Mouse (Mus musculus): ENCODE measurements at regions not wholly inside any gene's neighbourhood (a gene's known extent, or its start where the extent isn't known, plus 50 kb on each side); places are given as distances from the start of the nearest gene placed in this dataset.

DNA sequence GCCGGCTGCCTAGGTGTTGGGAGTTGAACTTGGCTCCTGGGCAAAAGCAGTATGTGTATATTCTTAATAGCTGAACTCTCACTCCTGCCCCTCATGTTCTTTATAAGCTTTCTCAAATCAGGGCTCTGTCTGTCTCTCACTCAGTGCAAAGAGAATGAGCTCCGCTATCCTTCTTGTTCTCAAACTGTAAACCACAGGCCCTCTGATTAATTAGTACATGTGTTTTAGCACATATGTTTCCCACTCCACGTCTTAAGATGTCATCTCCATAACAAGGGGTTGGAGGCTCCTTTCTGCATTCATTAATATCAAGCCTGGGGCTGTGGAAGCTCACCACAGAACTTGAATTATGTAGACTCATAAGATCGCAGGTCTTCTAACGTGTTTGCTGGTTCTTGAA is 104.7 kb downstream of the Nsun3 start:
- DNase-seq (ENCODE audit: extremely low spot score in 1 of 2, low spot score in 2 of 2), result no peak
- intact Hi-C loops (cut with DNase I), result no loop called here

- no peak for DNase-seq (ENCODE audit: extremely low spot score in 1 of 2, low spot score in 2 of 2)
- intact Hi-C loops (cut with DNase I), result no loop called here
These were observed 109.8 kb downstream of the Nsun3 start for GRCm38 (mm10) chr16:62676815-62677214.

- intact Hi-C loops (cut with DNase I), result no loop called here
- no peak for DNase-seq (ENCODE audit: extremely low spot score in 1 of 2, low spot score in 2 of 2)
These were observed 129.2 kb downstream of the Nsun3 start for GRCm38 (mm10) chr16:62657383-62657782.

DNA sequence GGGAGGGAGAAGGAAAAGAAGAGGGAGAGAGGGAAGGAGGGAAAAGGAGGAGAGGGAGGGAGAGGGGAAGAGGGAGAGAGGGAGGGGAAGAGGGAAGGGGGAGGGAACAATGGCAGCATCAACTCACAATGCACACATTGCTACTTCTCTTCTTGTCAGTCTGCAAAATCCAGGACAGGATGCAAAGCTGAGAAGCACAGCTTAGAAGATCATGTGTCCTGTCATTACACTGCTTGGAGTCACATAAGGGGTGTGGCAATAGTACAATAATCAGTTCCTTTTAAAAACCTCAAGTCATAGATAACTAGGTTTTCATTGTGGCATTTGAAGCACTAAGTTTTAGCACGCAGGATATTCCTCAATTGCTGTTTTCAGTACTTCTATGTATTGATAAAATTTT is 132.2 kb downstream of the Nsun3 start:
- DNase-seq (ENCODE audit: extremely low spot score in 1 of 2, low spot score in 2 of 2), result no peak
- intact Hi-C loops (cut with DNase I), result no loop called here

DNA sequence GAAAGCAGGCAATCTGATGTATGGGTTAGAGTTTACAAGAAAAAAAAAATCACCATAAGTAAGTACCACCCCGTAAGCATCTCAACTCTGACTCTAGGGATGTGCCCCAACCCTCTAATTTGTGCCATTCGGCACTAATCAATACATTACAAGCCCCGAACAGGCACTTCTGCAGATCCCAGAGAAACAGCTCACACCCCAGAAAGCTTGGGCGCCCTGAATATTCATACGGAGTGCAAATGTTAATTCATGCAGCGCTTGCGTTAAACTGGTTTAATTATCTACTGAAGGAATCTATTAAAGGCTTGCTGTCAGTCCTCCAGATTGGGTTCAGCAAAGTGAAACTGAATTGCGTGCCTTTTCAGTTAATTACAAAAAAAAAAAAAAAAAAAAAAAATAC is 132.8 kb downstream of the Nsun3 start:
- intact Hi-C loops (cut with DNase I), result no loop called here
- no peak for DNase-seq (ENCODE audit: extremely low spot score in 1 of 2, low spot score in 2 of 2)

- intact Hi-C loops (cut with DNase I), result no loop called here
- no peak for DNase-seq (ENCODE audit: extremely low spot score in 1 of 2, low spot score in 2 of 2)
These were observed 133.7 kb downstream of the Nsun3 start for GRCm38 (mm10) chr16:62652769-62653465.

DNA sequence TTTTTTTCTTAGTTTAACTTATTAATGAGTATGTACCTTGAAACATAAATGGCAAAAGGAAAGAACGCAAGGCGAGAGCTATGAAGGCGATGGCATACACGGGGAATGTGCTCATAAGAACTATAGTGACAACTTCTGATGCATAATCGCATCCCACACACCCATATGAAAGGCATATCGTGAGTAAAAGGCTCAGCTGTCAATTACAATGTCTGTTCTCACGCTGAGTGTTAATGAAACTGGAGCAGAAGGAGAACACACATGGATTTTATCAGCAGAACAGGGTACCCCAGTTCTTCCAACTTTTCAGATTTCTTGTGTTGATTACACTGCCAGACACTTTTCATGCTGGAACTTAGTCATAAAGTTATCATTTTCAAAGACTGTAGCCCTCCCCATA is 135.8 kb downstream of the Nsun3 start:
- intact Hi-C loops (cut with DNase I), result no loop called here

GRCm38 (mm10) chr16:62648326-62648725 is 138.3 kb downstream of the Nsun3 start:
- no peak for DNase-seq (ENCODE audit: extremely low spot score in 1 of 2, low spot score in 2 of 2)
- intact Hi-C loops (cut with DNase I), result no loop called here

More for the DNA sequence above, 135.8 kb downstream of the Nsun3 start:
- DNase-seq (ENCODE audit: extremely low spot score in 1 of 2, low spot score in 2 of 2), result no peak

- peak in 1 of 2 experiments; percentile 34 for DNase-seq (ENCODE audit: extremely low spot score in 1 of 2, low spot score in 2 of 2)
- intact Hi-C loops (cut with DNase I), result no loop called here
These were observed 140.5 kb downstream of the Nsun3 start for GRCm38 (mm10) chr16:62646113-62646512.

GRCm38 (mm10) chr16:62642859-62643403 is 143.7 kb downstream of the Nsun3 start:
- intact Hi-C loops (cut with DNase I), result no loop called here
- no peak for DNase-seq (ENCODE audit: extremely low spot score in 1 of 2, low spot score in 2 of 2)

DNA sequence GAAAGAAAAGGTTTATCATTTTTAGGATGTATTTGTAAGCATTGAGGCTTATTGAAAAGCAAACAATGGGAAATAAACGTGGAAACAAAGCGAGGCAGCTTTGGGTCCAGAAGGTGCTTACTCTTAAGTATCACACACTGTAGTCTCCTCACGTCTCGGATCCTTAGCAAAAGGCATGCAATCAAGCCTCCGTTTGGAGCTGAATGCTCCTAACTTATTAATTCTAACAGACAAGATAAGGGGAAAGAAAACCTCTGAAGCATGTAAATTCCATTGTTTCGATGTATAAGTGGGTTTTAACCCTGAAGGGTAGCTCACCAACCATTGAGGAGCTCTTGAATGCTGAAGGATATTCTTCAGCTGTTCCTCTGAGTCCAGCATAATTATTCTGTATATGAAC is 162.7 kb downstream of the Nsun3 start:
- intact Hi-C loops (cut with DNase I), result no loop called here
- DNase-seq (ENCODE audit: extremely low spot score in 1 of 2, low spot score in 2 of 2), result no peak

- intact Hi-C loops (cut with DNase I), result no loop called here
- DNase-seq (ENCODE audit: extremely low spot score in 1 of 2, low spot score in 2 of 2), result no peak
These were observed 175.7 kb downstream of the Nsun3 start for GRCm38 (mm10) chr16:62610873-62611272.

DNA sequence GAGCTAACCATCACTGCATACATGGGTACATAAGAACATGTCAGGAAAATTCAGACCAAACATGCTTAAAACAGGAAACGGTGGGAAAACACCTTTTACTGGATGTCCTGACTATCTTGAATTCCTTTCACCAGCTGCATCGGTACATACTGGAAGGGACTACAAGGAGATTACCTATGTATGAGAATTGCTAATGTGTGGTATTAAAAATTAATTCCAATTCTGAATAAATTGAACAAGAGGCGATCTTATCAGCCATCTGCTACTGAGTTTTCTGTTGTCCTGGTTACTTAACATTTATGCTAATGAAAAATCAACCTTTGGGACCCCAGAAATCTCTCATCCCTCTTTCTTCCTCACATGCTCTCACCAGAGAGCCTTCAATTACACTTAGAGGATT is 178.0 kb downstream of the Nsun3 start:
- intact Hi-C loops (cut with DNase I), result no loop called here
- DNase-seq (ENCODE audit: extremely low spot score in 1 of 2, low spot score in 2 of 2), result no peak

DNA sequence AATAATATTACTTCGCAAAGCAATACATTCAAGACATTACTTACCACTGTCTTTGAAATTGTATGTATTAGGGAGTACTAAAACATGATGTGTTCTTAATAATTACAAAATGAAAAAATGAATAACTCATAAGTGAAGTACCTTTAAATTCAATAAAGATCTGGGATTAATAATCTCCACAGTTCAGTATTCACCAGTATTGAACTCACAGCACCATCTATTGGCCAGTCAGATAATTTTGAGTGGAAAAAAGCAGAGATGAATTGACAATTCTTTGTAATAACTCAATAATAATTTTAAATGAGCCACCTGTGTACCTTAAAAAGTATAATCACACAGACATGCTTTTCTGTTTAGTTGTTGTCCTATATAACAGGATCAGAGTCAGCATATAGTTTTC is 180.7 kb downstream of the Nsun3 start:
- intact Hi-C loops (cut with DNase I), result no loop called here
- no peak for DNase-seq (ENCODE audit: extremely low spot score in 1 of 2, low spot score in 2 of 2)

GRCm38 (mm10) chr16:62562051-62562450 is 224.6 kb downstream of the Nsun3 start:
- intact Hi-C loops (cut with DNase I), result no loop called here
- peak in 1 of 2 experiments; percentile 25 for DNase-seq (ENCODE audit: extremely low spot score in 1 of 2, low spot score in 2 of 2)

- DNase-seq (ENCODE audit: extremely low spot score in 1 of 2, low spot score in 2 of 2), result no peak
- intact Hi-C loops (cut with DNase I), result no loop called here
These were observed 243.5 kb downstream of the Nsun3 start for GRCm38 (mm10) chr16:62543156-62543555.

DNA sequence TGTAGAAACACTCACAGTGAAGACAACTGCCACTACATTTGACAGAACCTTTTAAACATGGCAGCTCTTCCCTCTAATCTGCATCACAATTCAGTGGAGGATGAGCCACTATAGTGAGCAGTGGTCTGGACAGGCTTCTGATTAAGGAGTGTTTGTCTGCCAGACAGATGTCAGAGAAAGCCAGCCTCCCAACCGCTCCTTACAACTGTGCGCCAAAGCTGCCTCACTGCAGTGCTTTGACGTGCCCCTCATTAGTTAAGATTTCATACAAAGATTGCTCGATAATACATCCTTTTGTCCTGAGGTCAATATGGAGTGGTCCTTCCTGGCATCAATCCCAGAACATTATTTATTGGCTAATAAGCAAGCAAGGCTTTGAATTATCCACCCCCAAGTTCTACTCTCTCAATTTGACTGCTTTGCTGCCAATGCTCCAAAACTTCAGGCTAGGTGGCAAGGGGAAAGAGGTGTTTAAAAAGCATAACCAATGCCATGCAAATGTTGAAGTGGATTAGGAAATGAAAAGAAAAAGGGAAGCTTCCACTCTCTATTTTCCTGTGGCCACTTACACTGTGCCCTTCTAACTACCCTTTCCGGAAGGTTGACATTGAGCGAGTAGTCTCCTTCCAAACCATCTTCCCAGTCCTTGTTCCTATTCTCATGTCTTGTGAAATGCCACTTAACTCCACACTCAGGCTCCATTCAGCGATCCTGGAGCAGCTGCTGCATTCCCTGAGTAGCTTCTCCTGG is 248.7 kb downstream of the Nsun3 start:
- DNase-seq (ENCODE audit: extremely low spot score in 1 of 2, low spot score in 2 of 2), result no peak
- intact Hi-C loops (cut with DNase I), result no loop called here

- no peak for DNase-seq (ENCODE audit: extremely low spot score in 1 of 2, low spot score in 2 of 2)
- intact Hi-C loops (cut with DNase I), result no loop called here
These were observed 277.3 kb downstream of the Nsun3 start for GRCm38 (mm10) chr16:62509321-62509720.

DNA sequence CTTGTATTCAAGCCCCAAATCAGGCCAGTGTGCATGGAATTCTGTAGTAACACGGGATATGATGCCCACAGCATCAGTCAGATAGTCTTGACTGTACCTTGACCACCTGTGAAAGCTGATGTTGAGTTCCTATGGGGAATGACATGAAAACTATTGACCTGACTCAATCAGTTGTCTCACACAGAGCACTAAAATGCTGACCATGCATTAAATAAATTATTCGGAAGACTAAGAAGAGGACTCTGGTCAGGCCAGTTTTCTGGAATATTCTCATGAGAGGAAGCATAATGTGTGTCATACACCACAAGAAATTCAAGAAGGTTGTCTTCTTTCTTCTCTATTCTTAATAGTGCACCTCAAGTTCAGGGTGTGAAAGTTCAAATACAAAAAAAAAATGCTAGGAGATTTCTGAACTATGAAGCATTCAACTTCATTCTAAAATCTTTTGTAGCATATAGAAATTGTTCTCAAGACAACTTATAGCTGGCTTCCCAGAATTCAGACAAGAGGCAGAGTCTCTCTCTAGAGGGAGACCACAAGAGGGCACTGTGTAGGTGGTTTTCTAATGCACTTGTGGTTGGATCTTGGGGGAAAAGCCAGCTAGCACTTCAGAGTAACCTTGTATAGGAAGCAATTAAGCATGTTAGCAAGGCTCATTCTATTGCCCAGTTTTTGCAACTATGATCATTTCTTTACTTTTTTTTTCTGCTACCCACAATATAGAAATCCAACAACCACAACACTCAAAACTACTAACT is 279.7 kb downstream of the Nsun3 start:
- DNase-seq (ENCODE audit: extremely low spot score in 1 of 2, low spot score in 2 of 2), result no peak
- intact Hi-C loops (cut with DNase I), result no loop called here

DNA sequence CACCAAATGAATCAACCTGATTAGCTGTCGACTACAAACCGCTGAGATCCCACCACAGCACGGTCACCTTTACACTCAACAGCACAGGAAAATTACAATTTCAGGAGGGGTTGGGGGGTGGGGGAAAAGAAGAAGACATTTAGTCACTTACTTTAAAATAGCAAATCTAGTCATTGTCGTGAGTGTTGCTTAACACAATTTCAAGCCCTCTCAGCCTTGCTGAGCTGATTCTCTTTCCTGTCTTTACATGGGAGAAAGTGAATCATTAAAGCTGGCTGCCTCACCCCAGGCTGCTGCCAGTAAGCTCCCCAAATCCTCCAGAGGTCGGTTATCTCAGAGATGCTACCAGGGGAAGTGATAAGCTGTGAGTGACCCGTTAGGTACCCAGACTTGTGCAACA is 285.7 kb downstream of the Nsun3 start:
- DNase-seq (ENCODE audit: extremely low spot score in 1 of 2, low spot score in 2 of 2), result no peak
- intact Hi-C loops (cut with DNase I), result no loop called here
